Mouse (Mus musculus) adrenal gland, adult 10 weeks (tissue): Measurements from ENCODE around the gene Babam2. TPM values are rescaled to one million over a fixed set of nuclear protein-coding genes. Genes with fewer than 3 reads are reported as not detected.

ENCODE experiments used
- polyA plus RNA-seq: library from polyadenylated mRNA; stranded (reverse); fragments of 350-450 nt; fragmentation: Illumina TruSeq; extraction: RNeasy Lipid Tissue Mini Kit (QIAGEN cat#74804); gene quantifications from one replicate; pipeline ENCODE4 v1.2.3, GENCODE M21; 2014; ENCODE audit warnings: low read depth, low replicate concordance

Gene Babam2
- 205 TPM for polyA plus RNA-seq

DNA sequence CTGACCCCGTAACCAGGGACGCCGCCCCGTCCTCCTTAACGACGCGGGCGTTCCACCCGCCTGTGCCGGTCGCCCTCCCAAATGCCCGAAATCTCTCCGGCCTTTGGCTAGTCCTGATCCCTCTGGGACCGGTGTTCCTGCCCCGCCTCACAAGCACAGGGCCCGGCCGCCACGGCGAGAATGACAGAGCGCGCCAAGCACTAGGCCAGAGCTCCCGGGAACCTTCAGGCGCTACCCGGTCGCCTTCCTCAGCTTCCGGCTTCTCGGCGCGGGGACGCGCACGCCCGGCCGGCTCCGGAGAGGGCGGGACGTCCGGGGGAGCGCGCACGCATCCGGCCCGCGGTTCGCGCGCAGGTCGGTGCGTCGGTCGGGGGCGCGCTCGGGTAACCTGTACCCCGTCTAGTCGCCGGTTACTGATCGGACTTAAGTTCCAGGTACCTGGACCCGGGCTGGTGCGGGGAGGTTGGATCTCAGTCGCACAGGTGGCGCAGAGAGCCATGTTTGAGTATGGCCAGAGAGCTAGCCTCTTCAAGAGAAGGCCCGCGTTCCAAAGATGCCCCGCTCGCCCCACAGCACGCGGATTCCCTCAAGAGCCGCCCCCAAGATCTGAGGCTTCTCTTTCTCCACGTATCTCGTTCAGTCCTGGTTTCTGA lies at the start of gene Babam2:
TSS of gene Babam2 (plus strand) at position 41 of the 653 bp plus-strand sequence.

DNA sequence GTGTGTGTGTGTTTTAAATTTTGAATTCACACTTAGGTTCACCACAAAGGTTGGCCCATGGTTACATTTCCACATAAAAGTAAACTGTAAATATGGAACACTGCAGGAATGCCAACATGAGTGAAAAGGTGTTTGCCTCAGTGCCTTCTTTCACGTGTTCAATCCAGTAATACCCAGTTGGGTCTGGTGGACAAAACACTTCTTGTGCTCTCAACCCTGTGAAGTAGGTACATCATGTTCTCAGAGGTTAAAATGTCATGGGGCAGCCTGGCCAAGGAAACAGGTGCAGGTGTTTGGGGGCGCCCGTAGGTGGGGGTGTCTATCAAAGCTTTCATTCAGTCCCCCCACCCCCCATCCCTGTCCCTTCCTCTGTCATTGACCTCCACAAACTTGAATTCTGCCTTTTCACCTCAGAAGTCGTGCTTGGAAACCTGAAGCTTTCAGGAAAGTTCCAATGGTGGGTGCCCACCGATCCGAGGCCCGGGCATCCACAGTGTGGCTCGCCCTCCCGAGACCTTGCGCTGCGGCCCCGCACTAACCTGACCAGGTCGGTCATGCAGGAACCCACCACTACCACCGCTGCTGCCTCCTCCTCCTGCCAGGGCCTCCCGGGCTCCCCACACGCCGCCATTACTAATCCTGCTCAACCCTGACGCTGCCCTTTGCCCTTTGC lies 377 bp upstream of the Babam2 start, which contains the start of gene Rbks:
TSS of gene Rbks (minus strand) at position 657 of the 673 bp plus-strand sequence.

Other genes starting within 250 kb of the Babam2 start
- gene Zfp512, start 245.3 kb upstream of the Babam2 start, polyA plus RNA-seq: 27.6 TPM
- gene 4930548H24Rik, start 211.9 kb upstream of the Babam2 start, polyA plus RNA-seq: not detected
- 34.2 TPM for gene Gpn1, start 202.9 kb upstream of the Babam2 start, polyA plus RNA-seq
- gene Slc4a1ap, start 170.7 kb upstream of the Babam2 start, polyA plus RNA-seq: 64.8 TPM
- 18.2 TPM for gene Supt7l, start 169.9 kb upstream of the Babam2 start, polyA plus RNA-seq
- gene Mrpl33, start 100.7 kb upstream of the Babam2 start, polyA plus RNA-seq: 220 TPM
- 4.5 TPM for gene Rbks, start 57 bp upstream of the Babam2 start, polyA plus RNA-seq